Mouse (Mus musculus): Measurements from ENCODE around the gene Qtrt1. TPM values are rescaled to one million over a fixed set of nuclear protein-coding genes. Genes with fewer than 3 reads are reported as not detected.

Gene Qtrt1
- polyA plus RNA-seq, 1 experiment from 2014 or later: 27.6 TPM

- Histone ChIP-seq H3K36me3 (peaks cover 100% of the 10 kb centered on the region), H3K4me1 (no peaks in the 10 kb centered on the region), H3K4me3 (no peak overlapping the region), H3K4me2 (no peak overlapping the region), H3K27ac (replicated peaks) (no peak overlapping the region), H3K9ac (no peak overlapping the region), H3K9me3 (no peaks in the 10 kb centered on the region), H3K27me3 (replicated peaks) (no peaks in the 10 kb centered on the region)
- 80% methylated on average over 10 of the region's 10 CpGs for whole genome bisulfite sequencing
- ATAC-seq (ENCODE audit: extremely low read depth, insufficient number of reproducible peaks, low FRiP score, low TSS enrichment): no peak
Observed at GRCm38 (mm10) chr9:21392646-21393175, 18.9 kb upstream of the Qtrt1 start.

GRCm38 (mm10) chr9:21395692-21396091 lies 15.9 kb upstream of the Qtrt1 start:
- Histone ChIP-seq H3K36me3 (peaks cover 100% of the 10 kb centered on the region), H3K4me3 (no peak overlapping the region), H3K4me1 (no peaks in the 10 kb centered on the region), H3K27ac (replicated peaks) (no peak overlapping the region), H3K27me3 (replicated peaks) (no peaks in the 10 kb centered on the region), H3K9me3 (no peaks in the 10 kb centered on the region), H3K4me2 (no peak overlapping the region), H3K9ac (no peak overlapping the region)
- WGBS: 84% methylated on average over 3 of the region's 3 CpGs
- ATAC-seq (ENCODE audit: extremely low read depth, insufficient number of reproducible peaks, low FRiP score, low TSS enrichment): no peak

GRCm38 (mm10) chr9:21397170-21397569 lies 14.5 kb upstream of the Qtrt1 start:
- Histone ChIP-seq H3K9ac (no peak overlapping the region), H3K4me1 (peaks cover 5% of the 10 kb centered on the region), H3K27me3 (replicated peaks) (no peaks in the 10 kb centered on the region), H3K4me2 (no peak overlapping the region), H3K4me3 (no peak overlapping the region), H3K27ac (replicated peaks) (no peak overlapping the region), H3K36me3 (peaks cover 99% of the 10 kb centered on the region), H3K9me3 (no peaks in the 10 kb centered on the region)
- 74% methylated on average over 3 of the region's 3 CpGs for WGBS
- no peak for ATAC-seq (ENCODE audit: extremely low read depth, insufficient number of reproducible peaks, low FRiP score, low TSS enrichment)

- 94% methylated on average over 9 of the region's 9 CpGs for WGBS
- Histone ChIP-seq H3K27ac (replicated peaks) (no peak overlapping the region), H3K9ac (no peak overlapping the region), H3K9me3 (no peaks in the 10 kb centered on the region), H3K27me3 (replicated peaks) (no peaks in the 10 kb centered on the region), H3K4me1 (peaks cover 17% of the 10 kb centered on the region), H3K4me3 (no peak overlapping the region), H3K4me2 (no peak overlapping the region), H3K36me3 (peaks cover 99% of the 10 kb centered on the region)
- no peak for ATAC-seq (ENCODE audit: extremely low read depth, insufficient number of reproducible peaks, low FRiP score, low TSS enrichment)
Observed at GRCm38 (mm10) chr9:21401042-21401441, 10.6 kb upstream of the Qtrt1 start.

- 39% methylated on average over 11 of the region's 11 CpGs for WGBS
- peaks cover 91% of the 10 kb centered on the region for H3K36me3 ChIP-seq
- H3K9me3 ChIP-seq: no peaks in the 10 kb centered on the region
- H3K27ac ChIP-seq (replicated peaks): peak overlapping the region; percentile 32; the same call in 1 of the 2 replicates
- H3K4me3 ChIP-seq: no peak overlapping the region
- ATAC-seq (ENCODE audit: extremely low read depth, insufficient number of reproducible peaks, low FRiP score, low TSS enrichment): no peak
- peaks cover 17% of the 10 kb centered on the region for H3K4me1 ChIP-seq
- no peak overlapping the region for H3K4me2 ChIP-seq
- H3K9ac ChIP-seq: no peak overlapping the region
- H3K27me3 ChIP-seq (replicated peaks): no peaks in the 10 kb centered on the region
Observed at GRCm38 (mm10) chr9:21402764-21403253, 8.8 kb upstream of the Qtrt1 start.

- H3K4me1 ChIP-seq: peaks cover 17% of the 10 kb centered on the region
- no peak for ATAC-seq (ENCODE audit: extremely low read depth, insufficient number of reproducible peaks, low FRiP score, low TSS enrichment)
- no peak overlapping the region for H3K27ac ChIP-seq (replicated peaks)
- 93% methylated on average over 5 of the region's 5 CpGs for WGBS
- peaks cover 82% of the 10 kb centered on the region for H3K36me3 ChIP-seq
- no peaks in the 10 kb centered on the region for H3K9me3 ChIP-seq
- no peaks in the 10 kb centered on the region for H3K27me3 ChIP-seq (replicated peaks)
- no peak overlapping the region for H3K9ac ChIP-seq
- H3K4me3 ChIP-seq: no peak overlapping the region
- no peak overlapping the region for H3K4me2 ChIP-seq
Observed at GRCm38 (mm10) chr9:21403745-21404144, 7.9 kb upstream of the Qtrt1 start.

GRCm38 (mm10) chr9:21405525-21405924 lies 6.1 kb upstream of the Qtrt1 start:
- peaks cover 17% of the 10 kb centered on the region for H3K4me1 ChIP-seq
- H3K27ac ChIP-seq (replicated peaks): no peak overlapping the region
- no peak overlapping the region for H3K9ac ChIP-seq
- peaks cover 64% of the 10 kb centered on the region for H3K36me3 ChIP-seq
- no peak overlapping the region for H3K4me3 ChIP-seq
- H3K27me3 ChIP-seq (replicated peaks): no peaks in the 10 kb centered on the region
- no peak overlapping the region for H3K4me2 ChIP-seq
- no peak for ATAC-seq (ENCODE audit: extremely low read depth, insufficient number of reproducible peaks, low FRiP score, low TSS enrichment)
- H3K9me3 ChIP-seq: no peaks in the 10 kb centered on the region
- 64% methylated on average over 4 of the region's 4 CpGs for WGBS

- H3K27ac ChIP-seq (replicated peaks): no peak overlapping the region
- no peaks in the 10 kb centered on the region for H3K27me3 ChIP-seq (replicated peaks)
- ATAC-seq (ENCODE audit: extremely low read depth, insufficient number of reproducible peaks, low FRiP score, low TSS enrichment): no peak
- 18% methylated on average over 4 of the region's 4 CpGs for WGBS
- H3K9me3 ChIP-seq: no peaks in the 10 kb centered on the region
- H3K4me3 ChIP-seq: no peak overlapping the region
- H3K4me2 ChIP-seq: no peak overlapping the region
- peaks cover 15% of the 10 kb centered on the region for H3K4me1 ChIP-seq
- H3K9ac ChIP-seq: no peak overlapping the region
- H3K36me3 ChIP-seq: peaks cover 41% of the 10 kb centered on the region
Observed at GRCm38 (mm10) chr9:21407951-21408350, 3.7 kb upstream of the Qtrt1 start.

- Histone ChIP-seq H3K9ac (no peak overlapping the region), H3K36me3 (peaks cover 36% of the 10 kb centered on the region), H3K9me3 (no peaks in the 10 kb centered on the region), H3K4me3 (no peak overlapping the region), H3K27ac (replicated peaks) (no peak overlapping the region), H3K4me2 (no peak overlapping the region), H3K27me3 (replicated peaks) (no peaks in the 10 kb centered on the region), H3K4me1 (peaks cover 10% of the 10 kb centered on the region)
- WGBS: 70% methylated on average over 7 of the region's 7 CpGs
- no peak for ATAC-seq (ENCODE audit: extremely low read depth, insufficient number of reproducible peaks, low FRiP score, low TSS enrichment)
Observed at GRCm38 (mm10) chr9:21408624-21409023, 3.0 kb upstream of the Qtrt1 start.

GRCm38 (mm10) chr9:21409592-21410317 lies 1.9 kb upstream of the Qtrt1 start:
- Histone ChIP-seq H3K4me3 (no peak overlapping the region), H3K9ac (no peak overlapping the region), H3K4me1 (peaks cover 10% of the 10 kb centered on the region), H3K36me3 (peaks cover 36% of the 10 kb centered on the region), H3K9me3 (no peaks in the 10 kb centered on the region), H3K27ac (replicated peaks) (no peak overlapping the region), H3K4me2 (no peak overlapping the region), H3K27me3 (replicated peaks) (no peaks in the 10 kb centered on the region)
- WGBS: 34% methylated on average over 9 of the region's 9 CpGs
- ATAC-seq (ENCODE audit: extremely low read depth, insufficient number of reproducible peaks, low FRiP score, low TSS enrichment): no peak

GRCm38 (mm10) chr9:21417866-21418265 lies 6.2 kb downstream of the Qtrt1 start:
- no peak overlapping the region for H3K4me3 ChIP-seq
- 0 out of 2 replicates have a peak, but pooled peaks cover under 1% of the 10 kb centered on the region for H3K4me1 ChIP-seq
- no peak overlapping the region for H3K27ac ChIP-seq (replicated peaks)
- no peak overlapping the region for H3K4me2 ChIP-seq
- H3K9me3 ChIP-seq: no peaks in the 10 kb centered on the region
- no peaks in the 10 kb centered on the region for H3K27me3 ChIP-seq (replicated peaks)
- no peak overlapping the region for H3K9ac ChIP-seq
- WGBS: 96% methylated on average over 2 of the region's 2 CpGs
- peaks cover 74% of the 10 kb centered on the region for H3K36me3 ChIP-seq
- no peak for ATAC-seq (ENCODE audit: extremely low read depth, insufficient number of reproducible peaks, low FRiP score, low TSS enrichment)

GRCm38 (mm10) chr9:21419646-21420045 lies 8.0 kb downstream of the Qtrt1 start:
- Histone ChIP-seq H3K36me3 (peaks cover 62% of the 10 kb centered on the region), H3K4me3 (no peak overlapping the region), H3K27me3 (replicated peaks) (no peaks in the 10 kb centered on the region), H3K9ac (no peak overlapping the region), H3K27ac (replicated peaks) (no peak overlapping the region), H3K4me2 (no peak overlapping the region), H3K4me1 (0 out of 2 replicates have a peak, but pooled peaks cover 5% of the 10 kb centered on the region), H3K9me3 (no peaks in the 10 kb centered on the region)
- 82% methylated on average over 2 of the region's 2 CpGs for WGBS
- no peak for ATAC-seq (ENCODE audit: extremely low read depth, insufficient number of reproducible peaks, low FRiP score, low TSS enrichment)
